Mouse (Mus musculus): Measurements from ENCODE around the gene Mapk1ip1. TPM values are rescaled to one million over a fixed set of nuclear protein-coding genes. Genes with fewer than 3 reads are reported as not detected.
A peak's percentile ranks its signal among the peaks of the same experiment; 100 is the strongest.

The Mapk1ip1 gene
- polyA plus RNA-seq, 2 experiments = 1.9 to 6.3 TPM

GRCm38 (mm10) chr7:138818314-138818713 lies 27.8 kb downstream of the Mapk1ip1 start:
- 43% methylated on average over 4 of the region's 4 CpGs for WGBS (ENCODE audit: insufficient replicate concordance)

GRCm38 (mm10) chr7:138813213-138813875 lies 32.7 kb downstream of the Mapk1ip1 start:
- H3K9ac ChIP-seq (replicated peaks) = no peak overlapping the region
- ATAC-seq (ENCODE audit: insufficient read depth) (no peak), DNase-seq (ENCODE audit: low read depth in 3 of 3, low spot score in 3 of 3) (no peak)
- 69% methylated on average over 11 of the region's 11 CpGs for WGBS (ENCODE audit: insufficient replicate concordance)
- H3K36me3 ChIP-seq (replicated peaks; ENCODE audit: control insufficient read depth, insufficient read depth, low read depth) = no peaks in the 10 kb centered on the region
- TF ChIP-seq EP300 (IDR thresholded peaks at IDR 0.05; ENCODE audit: low read depth) (no peak), CTCF (IDR thresholded peaks at IDR 0.05; ENCODE audit: low read depth) (no peak)
- H3K9me3 ChIP-seq (ENCODE audit: control insufficient read depth, low read length) = no peaks in the 10 kb centered on the region
- no peaks in the 10 kb centered on the region for H3K4me1 ChIP-seq (replicated peaks; ENCODE audit: control insufficient read depth in 2 of 2, insufficient read depth in 2 of 2, low read length in 1 of 2)
- no peak overlapping the region for H3K27ac ChIP-seq
- no peak overlapping the region for H3K4me2 ChIP-seq (ENCODE audit: low read depth)
- H3K27me3 ChIP-seq (ENCODE audit: control insufficient read depth, insufficient read depth, low read length) = no peaks in the 10 kb centered on the region
- H3K4me3 ChIP-seq (ENCODE audit: insufficient read depth in 1 of 2, low read depth in 2 of 2, low read length in 2 of 2) = no peak overlapping the region

More at GRCm38 (mm10) chr7:138818314-138818713, 27.8 kb downstream of the Mapk1ip1 start:
- Histone ChIP-seq H3K9me3 (ENCODE audit: control insufficient read depth, low read length) (no peaks in the 10 kb centered on the region), H3K9ac (replicated peaks) (no peak overlapping the region), H3K27me3 (ENCODE audit: control insufficient read depth, insufficient read depth, low read length) (no peaks in the 10 kb centered on the region), H3K4me2 (ENCODE audit: low read depth) (no peak overlapping the region), H3K4me1 (replicated peaks; ENCODE audit: control insufficient read depth in 2 of 2, insufficient read depth in 2 of 2, low read length in 1 of 2) (no peaks in the 10 kb centered on the region), H3K4me3 (ENCODE audit: insufficient read depth in 1 of 2, low read depth in 2 of 2, low read length in 2 of 2) (no peak overlapping the region), H3K27ac (no peak overlapping the region), H3K36me3 (replicated peaks; ENCODE audit: control insufficient read depth, insufficient read depth, low read depth) (no peaks in the 10 kb centered on the region)
- TF ChIP-seq CTCF (IDR thresholded peaks at IDR 0.05; ENCODE audit: low read depth) = peak; percentile 55
- TF ChIP-seq EP300 (IDR thresholded peaks at IDR 0.05; ENCODE audit: low read depth) = no peak
- ATAC-seq (ENCODE audit: insufficient read depth) (no peak), DNase-seq (ENCODE audit: low read depth in 3 of 3, low spot score in 3 of 3) (no peak)

- Histone ChIP-seq H3K4me3 (ENCODE audit: insufficient read depth in 1 of 2, low read depth in 2 of 2, low read length in 2 of 2) (no peak overlapping the region), H3K36me3 (replicated peaks; ENCODE audit: control insufficient read depth, insufficient read depth, low read depth) (no peaks in the 10 kb centered on the region), H3K9me3 (ENCODE audit: control insufficient read depth, low read length) (no peaks in the 10 kb centered on the region), H3K27me3 (ENCODE audit: control insufficient read depth, insufficient read depth, low read length) (no peaks in the 10 kb centered on the region), H3K9ac (replicated peaks) (no peak overlapping the region), H3K4me1 (replicated peaks; ENCODE audit: control insufficient read depth in 2 of 2, insufficient read depth in 2 of 2, low read length in 1 of 2) (no peaks in the 10 kb centered on the region), H3K4me2 (ENCODE audit: low read depth) (no peak overlapping the region), H3K27ac (no peak overlapping the region)
- WGBS (ENCODE audit: insufficient replicate concordance) = 52% methylated on average over 3 of the region's 3 CpGs
- no peak for ATAC-seq (ENCODE audit: insufficient read depth)
- TF ChIP-seq EP300 (IDR thresholded peaks at IDR 0.05; ENCODE audit: low read depth) = no peak
- no peak for TF ChIP-seq CTCF (IDR thresholded peaks at IDR 0.05; ENCODE audit: low read depth)
- no peak for DNase-seq (ENCODE audit: low read depth in 3 of 3, low spot score in 3 of 3)
These were observed 38.9 kb downstream of the Mapk1ip1 start for GRCm38 (mm10) chr7:138807146-138807545.

GRCm38 (mm10) chr7:138803386-138803785 lies 42.7 kb downstream of the Mapk1ip1 start:
- ATAC-seq (ENCODE audit: insufficient read depth) (no peak), DNase-seq (ENCODE audit: low read depth in 3 of 3, low spot score in 3 of 3) (no peak)

GRCm38 (mm10) chr7:138788109-138788508 lies 58.0 kb downstream of the Mapk1ip1 start:
- TF ChIP-seq CTCF (IDR thresholded peaks at IDR 0.05; ENCODE audit: low read depth) (no peak), EP300 (IDR thresholded peaks at IDR 0.05; ENCODE audit: low read depth) (no peak)
- Histone ChIP-seq H3K27me3 (ENCODE audit: control insufficient read depth, insufficient read depth, low read length) (no peaks in the 10 kb centered on the region), H3K9me3 (ENCODE audit: control insufficient read depth, low read length) (no peaks in the 10 kb centered on the region), H3K9ac (replicated peaks) (no peak overlapping the region), H3K4me2 (ENCODE audit: low read depth) (no peak overlapping the region), H3K4me1 (replicated peaks; ENCODE audit: control insufficient read depth in 2 of 2, insufficient read depth in 2 of 2, low read length in 1 of 2) (no peaks in the 10 kb centered on the region), H3K36me3 (replicated peaks; ENCODE audit: control insufficient read depth, insufficient read depth, low read depth) (no peaks in the 10 kb centered on the region), H3K4me3 (ENCODE audit: insufficient read depth in 1 of 2, low read depth in 2 of 2, low read length in 2 of 2) (no peak overlapping the region), H3K27ac (no peak overlapping the region)
- no peak for DNase-seq (ENCODE audit: low read depth in 3 of 3, low spot score in 3 of 3)
- 56% methylated on average over 5 of the region's 5 CpGs for WGBS (ENCODE audit: insufficient replicate concordance)
- ATAC-seq (ENCODE audit: insufficient read depth) = no peak

More at GRCm38 (mm10) chr7:138803386-138803785, 42.7 kb downstream of the Mapk1ip1 start:
- Histone ChIP-seq H3K27ac (no peak overlapping the region), H3K36me3 (replicated peaks; ENCODE audit: control insufficient read depth, insufficient read depth, low read depth) (no peaks in the 10 kb centered on the region), H3K9me3 (ENCODE audit: control insufficient read depth, low read length) (no peaks in the 10 kb centered on the region), H3K4me3 (ENCODE audit: insufficient read depth in 1 of 2, low read depth in 2 of 2, low read length in 2 of 2) (no peak overlapping the region), H3K4me2 (ENCODE audit: low read depth) (no peak overlapping the region), H3K27me3 (ENCODE audit: control insufficient read depth, insufficient read depth, low read length) (no peaks in the 10 kb centered on the region), H3K4me1 (replicated peaks; ENCODE audit: control insufficient read depth in 2 of 2, insufficient read depth in 2 of 2, low read length in 1 of 2) (no peaks in the 10 kb centered on the region), H3K9ac (replicated peaks) (no peak overlapping the region)
- TF ChIP-seq CTCF (IDR thresholded peaks at IDR 0.05; ENCODE audit: low read depth) = no peak
- no peak for TF ChIP-seq EP300 (IDR thresholded peaks at IDR 0.05; ENCODE audit: low read depth)
- WGBS (ENCODE audit: insufficient replicate concordance) = 15% methylated on average over 4 of the region's 4 CpGs

Other genes starting within 250 kb of the Mapk1ip1 start
- 9.2 and 13.9 TPM in 2 replicates for gene Ppp2r2d, start 194 bp downstream of the Mapk1ip1 start, polyA plus RNA-seq (2012; rRNA removed)
- gene Ppp2r2d, start 194 bp downstream of the Mapk1ip1 start, polyA plus RNA-seq (2014; fragmentation: Nextera tagmentation; extraction: Ambion mirVana) = 14.2 and 18.3 TPM in 2 replicates
- 15.0 and 18.7 TPM in 2 replicates for gene Bnip3, start 63.2 kb upstream of the Mapk1ip1 start, polyA plus RNA-seq (2012; rRNA removed)
- gene Bnip3, start 63.2 kb upstream of the Mapk1ip1 start, polyA plus RNA-seq (2014; fragmentation: Nextera tagmentation; extraction: Ambion mirVana) = 63.0 and 77.1 TPM in 2 replicates
- gene Jakmip3, start 94.5 kb upstream of the Mapk1ip1 start, polyA plus RNA-seq (2012; rRNA removed) = 0.01 TPM in 1 of 2 replicates, not detected in the other
- not detected in 2 replicates for gene Jakmip3, start 94.5 kb upstream of the Mapk1ip1 start, polyA plus RNA-seq (2014; fragmentation: Nextera tagmentation; extraction: Ambion mirVana)
- gene Dpysl4, start 239.7 kb upstream of the Mapk1ip1 start, polyA plus RNA-seq (2012; rRNA removed) = 0.10 and 0.18 TPM in 2 replicates
- gene Dpysl4, start 239.7 kb upstream of the Mapk1ip1 start, polyA plus RNA-seq (2014; fragmentation: Nextera tagmentation; extraction: Ambion mirVana) = 0.08 and 0.15 TPM in 2 replicates

Measured in liver, embryonic 14.5 days (tissue).